Mouse (Mus musculus): ENCODE results near the gene E2f4. TPM values are rescaled to one million over a fixed set of nuclear protein-coding genes. Genes with fewer than 3 reads are reported as not detected.

The E2f4 gene
- polyA plus RNA-seq, 1 experiment from 2014 or later: 51.7 TPM

DNA sequence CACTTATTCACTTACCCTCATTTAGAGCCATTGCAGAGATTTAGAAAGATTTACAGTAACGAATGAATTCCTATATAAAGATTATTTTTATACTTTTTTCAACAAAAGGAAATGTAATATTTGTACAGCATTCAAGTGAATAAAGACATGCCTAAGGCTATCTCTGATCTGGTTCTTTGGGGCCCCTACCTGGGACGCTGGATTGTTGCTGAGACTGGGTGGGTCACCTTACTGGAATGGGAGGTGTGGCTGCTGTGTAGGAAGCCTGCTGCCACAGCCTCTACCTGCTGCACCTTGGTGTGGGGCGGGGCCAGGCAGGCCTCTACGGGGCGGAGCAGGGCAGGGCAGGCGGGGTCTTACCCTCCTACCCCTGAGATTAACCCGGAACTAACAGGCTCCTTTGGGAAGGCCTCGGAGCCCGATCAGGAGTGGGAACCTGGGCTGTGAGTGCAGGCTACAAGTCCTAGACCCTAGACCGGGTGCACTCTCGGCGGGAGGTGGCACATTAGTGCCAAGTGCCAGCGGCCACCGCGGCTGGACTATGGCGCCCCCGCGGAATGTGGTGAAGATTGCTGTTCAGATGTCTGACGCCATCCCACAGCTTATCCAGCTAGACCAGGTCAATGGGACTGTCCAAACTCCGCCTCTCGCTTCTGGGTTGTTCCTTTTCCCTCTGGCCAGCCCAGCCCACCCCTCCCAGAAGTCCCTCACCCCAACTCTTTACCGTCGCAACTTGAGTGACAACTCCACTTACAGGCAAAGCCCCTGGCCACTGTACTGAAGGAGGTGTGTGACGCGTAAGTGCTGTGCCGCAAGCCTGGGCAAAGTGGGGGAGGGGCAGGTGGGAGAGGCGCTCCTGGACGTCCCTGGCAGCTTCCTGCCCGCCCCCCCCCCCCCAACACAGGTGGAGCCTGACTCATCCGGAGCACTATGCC is 8.0 kb downstream of the E2f4 start, which contains the start of gene Elmo3:
Elmo3 (plus strand) TSS at position 391 of the 935 bp plus-strand sequence.
- Histone ChIP-seq H3K27ac (replicated peaks; ENCODE audit: low read depth, low read length) (0 out of 2 replicates have a peak within 1 kb of the TSS, but pooled peaks have one; percentile 26), H3K4me3 (replicated peaks; ENCODE audit: low read depth, low read length) (no peak within 1 kb of the TSS), H3K9ac (replicated peaks; ENCODE audit: low read length) (0 out of 2 replicates have a peak within 1 kb of the TSS, but pooled peaks have one; percentile 16), H3K9me3 (ENCODE audit: control insufficient read depth, low read length) (no peaks in the 10 kb centered on the region), H3K27me3 (ENCODE audit: control insufficient read depth, insufficient read depth, low read length) (no peaks in the 10 kb centered on the region), H3K4me1 (ENCODE audit: control insufficient read depth, insufficient read depth, low read length) (peaks cover 8% of the 10 kb centered on the region; the same call in 1 of the 2 replicates), H3K4me2 (ENCODE audit: low read length) (peak within 1 kb of the TSS; percentile 40), H3K36me3 (ENCODE audit: control insufficient read depth, insufficient read depth, low read length) (peaks cover 87% of the 10 kb centered on the region)
- WGBS: 8% methylated on average over 30 of the region's 30 CpGs
- peak; percentile 67 for ATAC-seq (ENCODE audit: low FRiP score, low TSS enrichment)
- peak; percentile 50 for DNase-seq

- 63% methylated on average over 5 of the region's 5 CpGs for WGBS
- ATAC-seq (ENCODE audit: low FRiP score, low TSS enrichment) (no peak), DNase-seq (no peak)
- Histone ChIP-seq H3K4me1 (ENCODE audit: control insufficient read depth, insufficient read depth, low read length) (peaks cover 8% of the 10 kb centered on the region; the same call in 1 of the 2 replicates), H3K4me3 (replicated peaks; ENCODE audit: low read depth, low read length) (no peak overlapping the region), H3K36me3 (ENCODE audit: control insufficient read depth, insufficient read depth, low read length) (peaks cover 81% of the 10 kb centered on the region), H3K9me3 (ENCODE audit: control insufficient read depth, low read length) (no peaks in the 10 kb centered on the region), H3K4me2 (ENCODE audit: low read length) (peak overlapping the region; percentile 40), H3K27me3 (ENCODE audit: control insufficient read depth, insufficient read depth, low read length) (no peaks in the 10 kb centered on the region), H3K9ac (replicated peaks; ENCODE audit: low read length) (0 out of 2 replicates have a peak overlapping the region, but pooled peaks have one; percentile 16), H3K27ac (replicated peaks; ENCODE audit: low read depth, low read length) (no peak overlapping the region)
Measured at GRCm38 (mm10) chr8:105306146-105306691, 8.8 kb downstream of the E2f4 start.

- DNase-seq (no peak), ATAC-seq (ENCODE audit: low FRiP score, low TSS enrichment) (no peak)
- Histone ChIP-seq H3K9ac (replicated peaks; ENCODE audit: low read length) (no peak overlapping the region), H3K27me3 (ENCODE audit: control insufficient read depth, insufficient read depth, low read length) (no peaks in the 10 kb centered on the region), H3K4me1 (ENCODE audit: control insufficient read depth, insufficient read depth, low read length) (peaks cover 8% of the 10 kb centered on the region; the same call in 1 of the 2 replicates), H3K4me2 (ENCODE audit: low read length) (no peak overlapping the region), H3K9me3 (ENCODE audit: control insufficient read depth, low read length) (no peaks in the 10 kb centered on the region), H3K36me3 (ENCODE audit: control insufficient read depth, insufficient read depth, low read length) (peaks cover 73% of the 10 kb centered on the region), H3K4me3 (replicated peaks; ENCODE audit: low read depth, low read length) (no peak overlapping the region), H3K27ac (replicated peaks; ENCODE audit: low read depth, low read length) (no peak overlapping the region)
- WGBS: 96% methylated on average over 13 of the region's 13 CpGs
Measured at GRCm38 (mm10) chr8:105307670-105308069, 10.2 kb downstream of the E2f4 start.

- Histone ChIP-seq H3K4me1 (ENCODE audit: control insufficient read depth, insufficient read depth, low read length) (peaks cover 8% of the 10 kb centered on the region; the same call in 1 of the 2 replicates), H3K9ac (replicated peaks; ENCODE audit: low read length) (no peak overlapping the region), H3K27me3 (ENCODE audit: control insufficient read depth, insufficient read depth, low read length) (no peaks in the 10 kb centered on the region), H3K27ac (replicated peaks; ENCODE audit: low read depth, low read length) (no peak overlapping the region), H3K36me3 (ENCODE audit: control insufficient read depth, insufficient read depth, low read length) (peaks cover 73% of the 10 kb centered on the region), H3K4me2 (ENCODE audit: low read length) (no peak overlapping the region), H3K9me3 (ENCODE audit: control insufficient read depth, low read length) (no peaks in the 10 kb centered on the region), H3K4me3 (replicated peaks; ENCODE audit: low read depth, low read length) (no peak overlapping the region)
- no peak for DNase-seq
- 94% methylated on average over 10 of the region's 10 CpGs for WGBS
- ATAC-seq (ENCODE audit: low FRiP score, low TSS enrichment): no peak
Measured at GRCm38 (mm10) chr8:105308428-105308827, 11.0 kb downstream of the E2f4 start.

GRCm38 (mm10) chr8:105309142-105309847 is 11.8 kb downstream of the E2f4 start:
- ATAC-seq (ENCODE audit: low FRiP score, low TSS enrichment) (no peak), DNase-seq (no peak)
- WGBS: 83% methylated on average over 15 of the region's 15 CpGs
- Histone ChIP-seq H3K36me3 (ENCODE audit: control insufficient read depth, insufficient read depth, low read length) (peaks cover 73% of the 10 kb centered on the region), H3K27ac (replicated peaks; ENCODE audit: low read depth, low read length) (no peak overlapping the region), H3K4me1 (ENCODE audit: control insufficient read depth, insufficient read depth, low read length) (peaks cover 8% of the 10 kb centered on the region; the same call in 1 of the 2 replicates), H3K27me3 (ENCODE audit: control insufficient read depth, insufficient read depth, low read length) (no peaks in the 10 kb centered on the region), H3K9me3 (ENCODE audit: control insufficient read depth, low read length) (no peaks in the 10 kb centered on the region), H3K4me2 (ENCODE audit: low read length) (no peak overlapping the region), H3K9ac (replicated peaks; ENCODE audit: low read length) (no peak overlapping the region), H3K4me3 (replicated peaks; ENCODE audit: low read depth, low read length) (no peak overlapping the region)

DNA sequence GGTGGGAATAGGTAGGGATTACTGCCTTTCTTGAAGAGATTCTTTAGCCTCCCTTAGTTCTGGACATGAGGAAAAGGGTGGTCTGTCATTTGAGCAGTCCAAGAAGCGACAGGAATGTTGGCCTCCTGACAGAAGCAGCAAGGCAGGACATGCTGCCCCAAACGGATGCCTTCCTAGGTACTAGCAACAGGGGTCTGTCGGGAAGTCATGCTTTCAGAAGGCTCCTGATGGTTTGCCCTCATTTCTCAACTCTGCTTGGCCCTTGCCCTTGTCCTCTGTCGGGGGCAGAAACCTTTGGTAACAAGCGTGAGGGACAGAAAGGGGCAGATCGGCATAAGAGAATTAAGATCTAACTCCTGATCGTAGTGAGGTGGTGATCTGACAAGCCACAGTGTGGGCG is 12.7 kb downstream of the E2f4 start:
- Histone ChIP-seq H3K27ac (replicated peaks; ENCODE audit: low read depth, low read length) (no peak overlapping the region), H3K27me3 (ENCODE audit: control insufficient read depth, insufficient read depth, low read length) (no peaks in the 10 kb centered on the region), H3K9ac (replicated peaks; ENCODE audit: low read length) (no peak overlapping the region), H3K4me1 (ENCODE audit: control insufficient read depth, insufficient read depth, low read length) (peaks cover 8% of the 10 kb centered on the region; the same call in 1 of the 2 replicates), H3K4me3 (replicated peaks; ENCODE audit: low read depth, low read length) (no peak overlapping the region), H3K9me3 (ENCODE audit: control insufficient read depth, low read length) (no peaks in the 10 kb centered on the region), H3K4me2 (ENCODE audit: low read length) (no peak overlapping the region), H3K36me3 (ENCODE audit: control insufficient read depth, insufficient read depth, low read length) (peaks cover 73% of the 10 kb centered on the region)
- DNase-seq: no peak
- 90% methylated on average over 8 of the region's 8 CpGs for WGBS
- no peak for ATAC-seq (ENCODE audit: low FRiP score, low TSS enrichment)

DNA sequence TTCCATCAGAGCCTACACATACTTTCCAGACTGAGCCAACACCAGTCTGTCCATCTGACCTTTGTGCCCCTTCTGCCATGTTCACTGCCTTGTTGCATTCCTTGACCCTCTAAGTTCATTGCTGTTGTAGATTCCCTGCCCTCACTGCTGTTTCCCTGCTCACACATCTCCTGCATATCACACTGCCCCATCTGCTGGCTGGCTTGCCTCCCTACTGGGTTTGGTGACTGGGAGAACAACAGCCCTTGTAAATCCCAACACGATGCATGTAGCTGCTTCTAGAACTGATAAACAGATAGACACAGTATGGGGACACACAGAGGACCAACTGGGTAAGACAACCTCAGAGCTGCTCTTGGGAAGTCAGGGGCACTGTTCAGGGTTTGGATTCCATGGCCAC is 14.3 kb downstream of the E2f4 start:
- Histone ChIP-seq H3K4me2 (ENCODE audit: low read length) (no peak overlapping the region), H3K4me3 (replicated peaks; ENCODE audit: low read depth, low read length) (no peak overlapping the region), H3K36me3 (ENCODE audit: control insufficient read depth, insufficient read depth, low read length) (peaks cover 82% of the 10 kb centered on the region), H3K27me3 (ENCODE audit: control insufficient read depth, insufficient read depth, low read length) (no peaks in the 10 kb centered on the region), H3K9me3 (ENCODE audit: control insufficient read depth, low read length) (no peaks in the 10 kb centered on the region), H3K4me1 (ENCODE audit: control insufficient read depth, insufficient read depth, low read length) (no peaks in the 10 kb centered on the region), H3K9ac (replicated peaks; ENCODE audit: low read length) (no peak overlapping the region), H3K27ac (replicated peaks; ENCODE audit: low read depth, low read length) (no peak overlapping the region)
- ATAC-seq (ENCODE audit: low FRiP score, low TSS enrichment) (no peak), DNase-seq (no peak)
- 90% methylated on average over 1 of the region's 1 CpGs for WGBS

GRCm38 (mm10) chr8:105312891-105313481 is 15.5 kb downstream of the E2f4 start:
- Histone ChIP-seq H3K36me3 (ENCODE audit: control insufficient read depth, insufficient read depth, low read length) (peaks cover 77% of the 10 kb centered on the region), H3K9ac (replicated peaks; ENCODE audit: low read length) (no peak overlapping the region), H3K27ac (replicated peaks; ENCODE audit: low read depth, low read length) (no peak overlapping the region), H3K4me2 (ENCODE audit: low read length) (no peak overlapping the region), H3K4me1 (ENCODE audit: control insufficient read depth, insufficient read depth, low read length) (no peaks in the 10 kb centered on the region), H3K9me3 (ENCODE audit: control insufficient read depth, low read length) (no peaks in the 10 kb centered on the region), H3K27me3 (ENCODE audit: control insufficient read depth, insufficient read depth, low read length) (no peaks in the 10 kb centered on the region), H3K4me3 (replicated peaks; ENCODE audit: low read depth, low read length) (no peak overlapping the region)
- 94% methylated on average over 8 of the region's 8 CpGs for WGBS
- no peak for ATAC-seq (ENCODE audit: low FRiP score, low TSS enrichment)
- no peak for DNase-seq
